Mouse (Mus musculus) heart, embryonic 15.5 days (tissue): ENCODE measurements at regions not wholly inside any gene's neighbourhood (a gene's known extent, or its start where the extent isn't known, plus 50 kb on each side); places are given as distances from the start of the nearest gene placed in this dataset.

Experiments used
- ATAC-seq: fragments of 200-750 bp; cut with Nextera tagmentation; replicated peaks from 2 replicates; pipeline ENCODE4 v1.8.0; 2017; ENCODE audit warnings: low read depth, moderate TSS enrichment; ENCODE audit not compliant: insufficient number of reproducible peaks, insufficient read depth, low FRiP score
- H3K27ac ChIP-seq: fragments of 300-500 bp; sonication (generic); 2 replicates; pipeline ENCODE4 v1.5.1; 2015; ENCODE audit warnings: mild to moderate bottlenecking, inconsistent platforms
- H3K27me3 ChIP-seq: fragments of 300-500 bp; sonication (generic); 2 replicates; pipeline ENCODE4 v1.6.1; 2015; ENCODE audit warnings: inconsistent platforms
- H3K36me3 ChIP-seq: fragments of 300-500 bp; sonication (generic); 2 replicates; pipeline ENCODE4 v1.6.1; 2015; ENCODE audit warnings: mild to moderate bottlenecking, inconsistent platforms
- H3K4me1 ChIP-seq: fragments of 300-500 bp; sonication (generic); replicated peaks from 2 replicates; pipeline ENCODE4 v1.6.1; 2015; ENCODE audit warnings: inconsistent platforms
- H3K4me2 ChIP-seq: fragments of 300-500 bp; sonication (generic); 2 replicates; pipeline ENCODE4 v1.6.1; 2015; ENCODE audit warnings: inconsistent platforms, mild to moderate bottlenecking, moderate library complexity
- H3K4me3 ChIP-seq: fragments of 300-500 bp; sonication (generic); 2 replicates; pipeline ENCODE4 v1.5.1; 2015; ENCODE audit warnings: mild to moderate bottlenecking, inconsistent platforms
- H3K9ac ChIP-seq: fragments of 300-500 bp; sonication (generic); 2 replicates; pipeline ENCODE4 v1.6.1; 2015; ENCODE audit warnings: mild to moderate bottlenecking, inconsistent platforms
- H3K9me3 ChIP-seq: fragments of 300-500 bp; sonication (generic); replicated peaks from 2 replicates; pipeline ENCODE4 v1.6.1; 2016; ENCODE audit warnings: inconsistent platforms
- WGBS: fragments of 180-500 bp; shearing (Covaris S2); methylation state at CpG from one replicate; pipeline ENCODE4 v1.1.7; 2015; ENCODE audit warnings: mixed read lengths; 5-methylcytosine and 5-hydroxymethylcytosine counted together

DNA sequence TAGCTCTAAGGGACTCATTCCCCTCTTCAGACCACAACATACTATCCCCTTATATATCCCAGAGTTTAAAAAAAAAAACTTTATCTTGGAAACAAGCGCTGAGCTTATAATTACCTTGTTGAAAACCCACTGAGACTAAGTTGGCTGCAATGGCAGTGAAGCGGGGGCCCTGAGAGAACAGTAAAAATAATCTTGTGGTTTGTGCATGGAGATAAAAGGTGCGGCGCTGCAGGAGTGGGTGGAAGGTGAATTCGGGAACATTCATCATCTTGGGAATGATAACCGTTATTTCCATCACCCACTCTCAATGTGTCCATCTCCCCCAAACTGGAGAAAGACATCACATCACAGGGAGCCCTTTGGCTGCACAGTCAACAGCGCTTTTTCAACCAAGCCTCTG, 327.9 kb downstream of the Insig2 start:
- no peak overlapping the region for H3K4me2 ChIP-seq
- no peak for ATAC-seq
- no peak overlapping the region for H3K4me3 ChIP-seq
- H3K27ac ChIP-seq: no peak overlapping the region
- H3K9me3 ChIP-seq: 0 out of 2 replicates have a peak, but pooled peaks cover 4% of the 10 kb centered on the region
- no peaks in the 10 kb centered on the region for H3K27me3 ChIP-seq
- WGBS: 75% methylated on average over 7 of the region's 7 CpGs
- H3K4me1 ChIP-seq: peaks cover 5% of the 10 kb centered on the region; the same call in 1 of the 2 replicates
- no peak overlapping the region for H3K9ac ChIP-seq
- H3K36me3 ChIP-seq: no peaks in the 10 kb centered on the region

GRCm38 (mm10) chr1:121005198-121005597, 327.2 kb downstream of the Insig2 start:
- H3K9ac ChIP-seq: no peak overlapping the region
- peaks cover 5% of the 10 kb centered on the region; the same call in 1 of the 2 replicates for H3K4me1 ChIP-seq
- ATAC-seq: 0 out of 2 replicates have a peak, but pooled peaks have one; percentile 73
- H3K9me3 ChIP-seq: 0 out of 2 replicates have a peak, but pooled peaks cover 4% of the 10 kb centered on the region
- no peaks in the 10 kb centered on the region for H3K36me3 ChIP-seq
- H3K27me3 ChIP-seq: no peaks in the 10 kb centered on the region
- H3K4me3 ChIP-seq: no peak overlapping the region
- 14% methylated on average over 3 of the region's 3 CpGs for WGBS
- H3K27ac ChIP-seq: no peak overlapping the region
- no peak overlapping the region for H3K4me2 ChIP-seq

DNA sequence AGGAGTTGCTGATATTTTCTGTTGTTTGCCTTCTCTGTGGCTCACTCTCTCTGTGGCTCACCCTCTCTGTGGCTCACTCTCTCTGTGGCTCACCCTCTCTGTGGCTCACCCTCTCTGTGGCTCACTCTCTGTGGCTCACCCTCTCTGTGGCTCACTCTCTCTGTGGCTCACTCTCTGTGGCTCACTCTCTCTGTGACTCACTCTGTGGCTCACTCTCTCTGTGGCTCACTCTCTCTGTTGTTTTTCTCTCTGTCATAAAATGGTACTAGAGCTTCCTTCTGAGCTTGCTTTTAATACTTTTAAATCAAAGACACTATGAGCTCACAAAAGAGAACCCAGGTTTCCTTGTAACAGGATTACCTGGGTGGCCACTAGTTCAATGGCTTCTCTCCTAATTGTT, 320.3 kb downstream of the Insig2 start:
- H3K27me3 ChIP-seq: no peaks in the 10 kb centered on the region
- no peak for ATAC-seq
- H3K9ac ChIP-seq: no peak overlapping the region
- H3K27ac ChIP-seq: no peak overlapping the region
- H3K4me2 ChIP-seq: no peak overlapping the region
- no peaks in the 10 kb centered on the region for H3K9me3 ChIP-seq
- no peaks in the 10 kb centered on the region for H3K4me1 ChIP-seq
- H3K4me3 ChIP-seq: no peak overlapping the region
- no peaks in the 10 kb centered on the region for H3K36me3 ChIP-seq

- no peaks in the 10 kb centered on the region for H3K36me3 ChIP-seq
- no peaks in the 10 kb centered on the region for H3K9me3 ChIP-seq
- ATAC-seq: no peak
- H3K9ac ChIP-seq: no peak overlapping the region
- H3K4me1 ChIP-seq: no peaks in the 10 kb centered on the region
- no peak overlapping the region for H3K4me3 ChIP-seq
- 39% methylated on average over 12 of the region's 12 CpGs for WGBS
- no peak overlapping the region for H3K27ac ChIP-seq
- no peak overlapping the region for H3K4me2 ChIP-seq
- no peaks in the 10 kb centered on the region for H3K27me3 ChIP-seq
These were observed 318.4 kb downstream of the Insig2 start for GRCm38 (mm10) chr1:121013839-121014503.

DNA sequence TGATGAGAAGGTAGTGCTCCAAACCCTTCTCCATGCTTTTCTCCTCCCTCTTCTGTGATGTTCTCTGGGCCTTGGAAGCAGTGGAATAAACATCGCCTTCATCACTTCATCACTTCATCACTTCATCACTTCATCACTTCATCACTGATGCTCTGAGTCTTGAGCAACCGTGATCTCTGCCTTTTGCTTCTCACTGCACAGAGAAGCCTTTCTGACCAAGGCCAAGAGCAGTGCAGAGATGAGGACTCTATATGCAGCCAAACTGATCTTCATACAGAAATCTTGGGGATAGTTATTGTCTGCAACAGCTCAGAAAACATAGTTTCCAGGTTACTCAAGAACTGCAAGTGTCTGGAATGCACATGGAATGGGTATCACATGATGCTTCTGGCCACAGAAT, 303.0 kb downstream of the Insig2 start:
- Histone ChIP-seq H3K4me1 (no peaks in the 10 kb centered on the region), H3K36me3 (no peaks in the 10 kb centered on the region), H3K27me3 (no peaks in the 10 kb centered on the region), H3K9me3 (no peaks in the 10 kb centered on the region), H3K27ac (no peak overlapping the region), H3K4me2 (no peak overlapping the region), H3K9ac (no peak overlapping the region), H3K4me3 (no peak overlapping the region)
- no peak for ATAC-seq
- WGBS: 55% methylated on average over 2 of the region's 2 CpGs

- Histone ChIP-seq H3K4me1 (no peaks in the 10 kb centered on the region), H3K9me3 (no peaks in the 10 kb centered on the region), H3K4me2 (no peak overlapping the region), H3K27me3 (no peaks in the 10 kb centered on the region), H3K36me3 (no peaks in the 10 kb centered on the region), H3K4me3 (no peak overlapping the region), H3K9ac (no peak overlapping the region), H3K27ac (no peak overlapping the region)
- ATAC-seq: no peak
- 88% methylated on average over 10 of the region's 10 CpGs for WGBS
These were observed 297.5 kb downstream of the Insig2 start for GRCm38 (mm10) chr1:121034761-121035393.

DNA sequence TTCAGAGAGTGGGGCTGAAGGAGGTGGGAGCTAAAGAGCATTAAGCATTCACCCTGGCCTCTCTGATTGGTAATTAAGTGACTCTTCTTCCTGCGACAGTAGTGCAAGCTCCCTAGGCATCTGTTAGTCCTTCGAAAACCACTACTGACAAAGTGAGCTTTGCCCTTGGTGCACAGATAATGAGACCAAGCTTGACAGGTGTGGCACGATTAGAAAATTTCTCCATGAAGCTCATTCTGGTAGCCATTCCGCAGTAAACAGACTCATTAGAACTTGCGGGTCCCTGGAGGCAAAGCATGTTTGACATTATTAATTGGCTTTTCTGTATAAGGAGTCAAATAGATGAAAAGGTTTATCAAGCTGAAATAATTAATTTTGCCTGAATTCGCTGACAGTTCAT, 285.8 kb downstream of the Insig2 start:
- H3K9me3 ChIP-seq: no peaks in the 10 kb centered on the region
- no peak for ATAC-seq
- H3K4me3 ChIP-seq: no peak overlapping the region
- 63% methylated on average over 6 of the region's 6 CpGs for WGBS
- no peak overlapping the region for H3K27ac ChIP-seq
- H3K4me1 ChIP-seq: no peaks in the 10 kb centered on the region
- no peak overlapping the region for H3K9ac ChIP-seq
- H3K4me2 ChIP-seq: no peak overlapping the region
- H3K27me3 ChIP-seq: 0 out of 2 replicates have a peak, but pooled peaks cover 2% of the 10 kb centered on the region
- H3K36me3 ChIP-seq: no peaks in the 10 kb centered on the region

GRCm38 (mm10) chr1:121047406-121047805, 285.0 kb downstream of the Insig2 start:
- no peaks in the 10 kb centered on the region for H3K36me3 ChIP-seq
- no peak for ATAC-seq
- H3K4me2 ChIP-seq: no peak overlapping the region
- H3K27me3 ChIP-seq: 0 out of 2 replicates have a peak, but pooled peaks cover 2% of the 10 kb centered on the region
- no peaks in the 10 kb centered on the region for H3K9me3 ChIP-seq
- no peak overlapping the region for H3K27ac ChIP-seq
- no peak overlapping the region for H3K4me3 ChIP-seq
- WGBS: 17% methylated on average over 2 of the region's 2 CpGs
- H3K4me1 ChIP-seq: no peaks in the 10 kb centered on the region
- no peak overlapping the region for H3K9ac ChIP-seq

DNA sequence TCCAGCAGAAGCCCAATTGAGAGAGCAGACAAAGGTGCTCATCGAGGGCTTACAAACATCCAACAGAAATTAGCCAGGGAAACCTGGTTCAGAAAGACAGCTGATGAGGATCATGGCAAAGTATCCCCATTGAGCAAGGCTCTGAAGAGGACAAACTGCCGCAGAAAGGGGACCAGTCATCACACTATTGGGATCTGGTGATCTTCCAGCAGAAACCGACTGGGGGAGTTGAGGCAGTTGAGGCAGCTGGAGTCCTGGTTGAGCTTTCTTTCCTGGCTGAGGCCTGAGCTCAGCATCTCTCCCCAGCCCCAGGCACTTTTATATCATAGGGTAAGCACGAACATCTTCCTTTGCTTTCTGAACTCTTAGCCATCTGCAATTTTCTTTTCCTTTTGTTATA, 282.7 kb downstream of the Insig2 start:
- Histone ChIP-seq H3K4me3 (no peak overlapping the region), H3K9me3 (no peaks in the 10 kb centered on the region), H3K4me1 (no peaks in the 10 kb centered on the region), H3K36me3 (no peaks in the 10 kb centered on the region), H3K9ac (no peak overlapping the region), H3K4me2 (no peak overlapping the region), H3K27ac (no peak overlapping the region), H3K27me3 (0 out of 2 replicates have a peak, but pooled peaks cover 2% of the 10 kb centered on the region)
- ATAC-seq: no peak
- WGBS: 79% methylated on average over 4 of the region's 4 CpGs

GRCm38 (mm10) chr1:121050695-121051495, 281.5 kb downstream of the Insig2 start:
- Histone ChIP-seq H3K4me3 (no peak overlapping the region), H3K4me2 (no peak overlapping the region), H3K9ac (no peak overlapping the region), H3K36me3 (no peaks in the 10 kb centered on the region), H3K9me3 (no peaks in the 10 kb centered on the region), H3K27me3 (0 out of 2 replicates have a peak, but pooled peaks cover 2% of the 10 kb centered on the region), H3K27ac (no peak overlapping the region), H3K4me1 (no peaks in the 10 kb centered on the region)
- 33% methylated on average over 11 of the region's 12 CpGs for WGBS
- no peak for ATAC-seq

- Histone ChIP-seq H3K4me3 (no peak overlapping the region), H3K9me3 (no peaks in the 10 kb centered on the region), H3K9ac (no peak overlapping the region), H3K27ac (no peak overlapping the region), H3K4me1 (no peaks in the 10 kb centered on the region), H3K36me3 (no peaks in the 10 kb centered on the region), H3K4me2 (no peak overlapping the region), H3K27me3 (0 out of 2 replicates have a peak, but pooled peaks cover 2% of the 10 kb centered on the region)
- 60% methylated on average over 6 of the region's 6 CpGs for WGBS
- no peak for ATAC-seq
These were observed 280.8 kb downstream of the Insig2 start for GRCm38 (mm10) chr1:121051496-121052119.
